Mouse (Mus musculus) spleen, postnatal 10 days (tissue): ENCODE measurements around the gene Kat6b.

Experiments
- DNase-seq, 2 experiments: peaks; one replicate each; pipeline ENCODE4 v3.0.0; 2021 to 2022; ENCODE audit warnings: low spot score in 2 of 2

Gene Kat6b

GRCm38 (mm10) chr14:21706759-21707571, 225.7 kb downstream of the Kat6b start:
- no peak for DNase-seq

- no peak for DNase-seq
Observed at GRCm38 (mm10) chr14:21709545-21709944, 228.3 kb downstream of the Kat6b start.

- DNase-seq = no peak
Observed at GRCm38 (mm10) chr14:21711231-21711630, 230.0 kb downstream of the Kat6b start.

GRCm38 (mm10) chr14:21714486-21714885, 233.3 kb downstream of the Kat6b start, which contains the start of gene Dupd1:
TSS of gene Dupd1 (minus strand) at chr14:21714576.
- DNase-seq = no peak

GRCm38 (mm10) chr14:21719646-21720383, 238.6 kb downstream of the Kat6b start:
- DNase-seq = no peak

GRCm38 (mm10) chr14:21720430-21721205, 239.4 kb downstream of the Kat6b start:
- no peak for DNase-seq
